Mouse (Mus musculus): ENCODE results near the gene Fgd2. TPM values are rescaled to one million over a fixed set of nuclear protein-coding genes. Genes with fewer than 3 reads are reported as not detected.
A peak's percentile ranks its signal among the peaks of the same experiment; 100 is the strongest.

The Fgd2 gene
- polyA plus RNA-seq, 1 experiment from 2014 or later, result 7.7 TPM

- Histone ChIP-seq H3K4me3 (ENCODE audit: low read depth, low read length) (no peak overlapping the region), H3K9ac (ENCODE audit: low read depth, low read length) (no peak overlapping the region), H3K27me3 (ENCODE audit: control insufficient read depth, insufficient read depth, low read depth, low read length) (peaks cover 9% of the 10 kb centered on the region), H3K4me2 (ENCODE audit: low read depth, low read length) (no peak overlapping the region), H3K4me1 (ENCODE audit: control insufficient read depth, low read depth, low read length) (no peaks in the 10 kb centered on the region), H3K9me3 (replicated peaks; ENCODE audit: control insufficient read depth, low read length) (no peaks in the 10 kb centered on the region), H3K36me3 (ENCODE audit: control insufficient read depth, insufficient read depth) (peaks cover 8% of the 10 kb centered on the region), H3K27ac (ENCODE audit: low read length) (no peak overlapping the region)
- WGBS (ENCODE audit: insufficient replicate concordance), result 26% methylated on average over 5 of the region's 5 CpGs
- ATAC-seq (ENCODE audit: low read depth), result no peak
Measured at GRCm38 (mm10) chr17:29330671-29331410, 29.9 kb upstream of the Fgd2 start.

- Histone ChIP-seq H3K27ac (ENCODE audit: low read length) (no peak overlapping the region), H3K4me2 (ENCODE audit: low read depth, low read length) (no peak overlapping the region), H3K4me1 (ENCODE audit: control insufficient read depth, low read depth, low read length) (no peaks in the 10 kb centered on the region), H3K9ac (ENCODE audit: low read depth, low read length) (no peak overlapping the region), H3K36me3 (ENCODE audit: control insufficient read depth, insufficient read depth) (peaks cover 8% of the 10 kb centered on the region), H3K27me3 (ENCODE audit: control insufficient read depth, insufficient read depth, low read depth, low read length) (peaks cover 1% of the 10 kb centered on the region), H3K4me3 (ENCODE audit: low read depth, low read length) (no peak overlapping the region), H3K9me3 (replicated peaks; ENCODE audit: control insufficient read depth, low read length) (no peaks in the 10 kb centered on the region)
- 69% methylated on average over 4 of the region's 4 CpGs for WGBS (ENCODE audit: insufficient replicate concordance)
- no peak for ATAC-seq (ENCODE audit: low read depth)
Measured at GRCm38 (mm10) chr17:29332186-29332685, 28.5 kb upstream of the Fgd2 start.

GRCm38 (mm10) chr17:29336266-29336990, 24.3 kb upstream of the Fgd2 start:
- no peak overlapping the region for H3K4me3 ChIP-seq (ENCODE audit: low read depth, low read length)
- 83% methylated on average over 19 of the region's 19 CpGs for WGBS (ENCODE audit: insufficient replicate concordance)

GRCm38 (mm10) chr17:29337979-29338823, 22.5 kb upstream of the Fgd2 start:
- Histone ChIP-seq H3K9me3 (replicated peaks; ENCODE audit: control insufficient read depth, low read length) (no peaks in the 10 kb centered on the region), H3K36me3 (ENCODE audit: control insufficient read depth, insufficient read depth) (peaks cover 6% of the 10 kb centered on the region), H3K4me3 (ENCODE audit: low read depth, low read length) (no peak overlapping the region), H3K4me1 (ENCODE audit: control insufficient read depth, low read depth, low read length) (peaks cover 16% of the 10 kb centered on the region), H3K27ac (ENCODE audit: low read length) (no peak overlapping the region), H3K27me3 (ENCODE audit: control insufficient read depth, insufficient read depth, low read depth, low read length) (no peaks in the 10 kb centered on the region), H3K4me2 (ENCODE audit: low read depth, low read length) (no peak overlapping the region), H3K9ac (ENCODE audit: low read depth, low read length) (no peak overlapping the region)
- 84% methylated on average over 9 of the region's 9 CpGs for WGBS (ENCODE audit: insufficient replicate concordance)
- no peak for ATAC-seq (ENCODE audit: low read depth)

More at GRCm38 (mm10) chr17:29336266-29336990, 24.3 kb upstream of the Fgd2 start:
- Histone ChIP-seq H3K9ac (ENCODE audit: low read depth, low read length) (no peak overlapping the region), H3K36me3 (ENCODE audit: control insufficient read depth, insufficient read depth) (peaks cover 13% of the 10 kb centered on the region), H3K4me2 (ENCODE audit: low read depth, low read length) (no peak overlapping the region), H3K4me1 (ENCODE audit: control insufficient read depth, low read depth, low read length) (peaks cover under 1% of the 10 kb centered on the region), H3K27me3 (ENCODE audit: control insufficient read depth, insufficient read depth, low read depth, low read length) (no peaks in the 10 kb centered on the region), H3K27ac (ENCODE audit: low read length) (no peak overlapping the region), H3K9me3 (replicated peaks; ENCODE audit: control insufficient read depth, low read length) (no peaks in the 10 kb centered on the region)
- no peak for ATAC-seq (ENCODE audit: low read depth)

GRCm38 (mm10) chr17:29339170-29339768, 21.4 kb upstream of the Fgd2 start:
- Histone ChIP-seq H3K27ac (ENCODE audit: low read length) (peak overlapping the region; percentile 44; the same call in 1 of the 2 replicates), H3K4me2 (ENCODE audit: low read depth, low read length) (no peak overlapping the region), H3K27me3 (ENCODE audit: control insufficient read depth, insufficient read depth, low read depth, low read length) (no peaks in the 10 kb centered on the region), H3K4me1 (ENCODE audit: control insufficient read depth, low read depth, low read length) (peaks cover 16% of the 10 kb centered on the region), H3K9me3 (replicated peaks; ENCODE audit: control insufficient read depth, low read length) (no peaks in the 10 kb centered on the region), H3K36me3 (ENCODE audit: control insufficient read depth, insufficient read depth) (peaks cover 6% of the 10 kb centered on the region), H3K9ac (ENCODE audit: low read depth, low read length) (no peak overlapping the region), H3K4me3 (ENCODE audit: low read depth, low read length) (no peak overlapping the region)
- no peak for ATAC-seq (ENCODE audit: low read depth)
- WGBS (ENCODE audit: insufficient replicate concordance), result 78% methylated on average over 11 of the region's 11 CpGs

- H3K4me1 ChIP-seq (ENCODE audit: control insufficient read depth, low read depth, low read length), result peaks cover 16% of the 10 kb centered on the region
- no peaks in the 10 kb centered on the region for H3K9me3 ChIP-seq (replicated peaks; ENCODE audit: control insufficient read depth, low read length)
- no peak overlapping the region for H3K27ac ChIP-seq (ENCODE audit: low read length)
- H3K36me3 ChIP-seq (ENCODE audit: control insufficient read depth, insufficient read depth), result peaks cover 6% of the 10 kb centered on the region; the same call in 1 of the 2 replicates
- H3K4me3 ChIP-seq (ENCODE audit: low read depth, low read length), result no peak overlapping the region
- no peak overlapping the region for H3K4me2 ChIP-seq (ENCODE audit: low read depth, low read length)
- H3K27me3 ChIP-seq (ENCODE audit: control insufficient read depth, insufficient read depth, low read depth, low read length), result no peaks in the 10 kb centered on the region
- 75% methylated on average over 18 of the region's 18 CpGs for WGBS (ENCODE audit: insufficient replicate concordance)
- no peak for ATAC-seq (ENCODE audit: low read depth)
- H3K9ac ChIP-seq (ENCODE audit: low read depth, low read length), result no peak overlapping the region
Measured at GRCm38 (mm10) chr17:29340406-29341261, 20.1 kb upstream of the Fgd2 start.

GRCm38 (mm10) chr17:29341591-29342003, 19.1 kb upstream of the Fgd2 start:
- WGBS (ENCODE audit: insufficient replicate concordance), result 52% methylated on average over 9 of the region's 9 CpGs
- Histone ChIP-seq H3K27me3 (ENCODE audit: control insufficient read depth, insufficient read depth, low read depth, low read length) (no peaks in the 10 kb centered on the region), H3K9me3 (replicated peaks; ENCODE audit: control insufficient read depth, low read length) (no peaks in the 10 kb centered on the region), H3K4me3 (ENCODE audit: low read depth, low read length) (no peak overlapping the region), H3K27ac (ENCODE audit: low read length) (peak overlapping the region; percentile 55; the same call in 1 of the 2 replicates), H3K9ac (ENCODE audit: low read depth, low read length) (no peak overlapping the region), H3K4me2 (ENCODE audit: low read depth, low read length) (no peak overlapping the region), H3K36me3 (ENCODE audit: control insufficient read depth, insufficient read depth) (peaks cover 6% of the 10 kb centered on the region; the same call in 1 of the 2 replicates), H3K4me1 (ENCODE audit: control insufficient read depth, low read depth, low read length) (peaks cover 25% of the 10 kb centered on the region)
- ATAC-seq (ENCODE audit: low read depth), result no peak

Data from liver, embryonic 16.5 days (tissue).